Mouse (Mus musculus): ENCODE data around the gene Hils1. TPM values are rescaled to one million over a fixed set of nuclear protein-coding genes. Genes with fewer than 3 reads are reported as not detected.
"Not testable (repeated sequence)": the region's sequence is repeated elsewhere in the genome, so short reads cannot be mapped to it uniquely, and the experiment has no call there.

Hils1 gene
- total RNA-seq, 2 experiments from 2014 or later, result not detected

DNA sequence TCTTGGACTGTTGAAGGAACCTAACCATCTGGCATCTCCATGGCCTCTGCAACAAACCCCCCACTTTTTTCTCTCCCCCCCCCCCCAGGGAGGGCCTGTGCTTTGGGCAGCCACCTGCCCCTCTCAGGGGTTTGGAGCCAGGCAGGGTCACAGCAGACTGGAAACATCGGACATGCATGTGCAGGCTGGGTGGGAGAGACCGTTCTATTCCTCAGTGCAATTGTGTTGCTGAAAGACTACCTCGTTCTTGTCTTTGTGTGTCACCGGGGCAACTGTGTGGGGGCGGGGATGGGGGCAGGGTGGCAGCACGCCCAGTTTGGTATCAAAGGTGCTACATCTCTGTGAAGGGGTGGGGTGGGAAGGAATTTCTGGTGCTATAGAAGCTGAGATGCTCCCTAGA lies 15.2 kb upstream of the Hils1 start:
- no peak for DNase-seq (ENCODE audit: low spot score in 2 of 2)

DNA sequence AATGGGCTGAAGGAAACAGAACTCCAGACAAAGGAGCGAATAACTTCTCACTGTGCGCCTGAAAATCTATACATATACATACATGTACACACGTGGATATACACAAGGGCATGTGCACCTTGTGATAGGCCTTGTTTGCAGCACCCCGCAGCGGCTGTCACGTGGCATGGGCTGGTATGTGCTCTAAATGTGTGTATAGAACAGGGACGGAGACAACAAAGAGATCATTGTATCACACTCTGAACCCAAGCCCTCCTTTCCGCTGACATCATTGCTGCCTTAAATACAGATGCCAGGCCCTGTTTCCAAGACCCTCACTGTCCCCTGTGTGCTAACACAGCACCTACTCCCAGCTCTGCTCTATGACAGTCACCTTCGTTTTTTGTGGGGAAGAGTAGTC lies 12.3 kb upstream of the Hils1 start:
- no peak for DNase-seq (ENCODE audit: low spot score in 2 of 2)

DNA sequence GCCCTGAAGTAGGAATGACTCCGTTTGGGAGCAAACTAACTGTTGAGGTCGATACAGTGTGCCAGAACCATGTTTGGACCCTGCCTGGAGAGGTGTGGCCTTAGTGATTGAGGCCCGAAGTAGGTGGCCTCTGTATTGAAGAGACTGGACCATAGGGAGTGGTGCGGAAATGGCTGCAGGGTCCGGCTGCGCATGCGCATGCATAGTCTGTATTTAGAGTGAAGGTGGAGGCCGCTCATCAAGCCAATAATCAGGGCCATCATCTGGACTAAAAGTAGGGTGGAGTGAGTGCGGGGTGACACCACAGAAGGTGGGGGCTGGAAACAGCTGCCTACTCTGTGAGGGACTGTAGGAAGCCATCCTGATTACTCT lies 9.7 kb upstream of the Hils1 start:
- DNase-seq (ENCODE audit: low spot score in 2 of 2), result no peak

GRCm38 (mm10) chr11:94958065-94958858 lies 9.1 kb upstream of the Hils1 start:
- peak; percentile 32 to 62 for DNase-seq (ENCODE audit: low spot score in 2 of 2)

GRCm38 (mm10) chr11:94962534-94963101 lies 4.8 kb upstream of the Hils1 start:
- DNase-seq (ENCODE audit: low spot score in 2 of 2), result no peak

DNA sequence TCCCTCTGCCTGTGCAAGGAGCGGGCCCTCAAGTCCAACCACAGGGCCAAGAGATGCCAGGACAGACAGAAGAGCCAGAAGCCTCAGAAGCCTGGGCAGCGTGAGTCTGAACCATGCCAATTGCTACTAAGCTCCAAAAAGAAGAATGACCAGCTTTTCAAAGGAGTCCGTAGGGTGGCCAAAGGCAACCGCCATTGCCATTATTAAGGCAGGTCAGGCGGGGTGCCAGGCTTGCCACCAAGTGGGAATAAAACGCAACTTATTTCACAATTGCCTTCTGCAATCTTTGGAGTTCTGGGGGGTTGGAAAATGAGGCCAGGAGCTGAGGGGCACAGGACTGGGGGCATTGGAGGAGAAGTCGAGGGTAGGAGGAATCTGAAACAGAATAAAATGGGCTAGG lies 794 bp downstream of the Hils1 start:
- no peak for DNase-seq (ENCODE audit: low spot score in 2 of 2)

- DNase-seq (ENCODE audit: low spot score in 2 of 2), result not testable (repeated sequence)
These were observed 2.3 kb downstream of the Hils1 start for GRCm38 (mm10) chr11:94969709-94970108.

DNA sequence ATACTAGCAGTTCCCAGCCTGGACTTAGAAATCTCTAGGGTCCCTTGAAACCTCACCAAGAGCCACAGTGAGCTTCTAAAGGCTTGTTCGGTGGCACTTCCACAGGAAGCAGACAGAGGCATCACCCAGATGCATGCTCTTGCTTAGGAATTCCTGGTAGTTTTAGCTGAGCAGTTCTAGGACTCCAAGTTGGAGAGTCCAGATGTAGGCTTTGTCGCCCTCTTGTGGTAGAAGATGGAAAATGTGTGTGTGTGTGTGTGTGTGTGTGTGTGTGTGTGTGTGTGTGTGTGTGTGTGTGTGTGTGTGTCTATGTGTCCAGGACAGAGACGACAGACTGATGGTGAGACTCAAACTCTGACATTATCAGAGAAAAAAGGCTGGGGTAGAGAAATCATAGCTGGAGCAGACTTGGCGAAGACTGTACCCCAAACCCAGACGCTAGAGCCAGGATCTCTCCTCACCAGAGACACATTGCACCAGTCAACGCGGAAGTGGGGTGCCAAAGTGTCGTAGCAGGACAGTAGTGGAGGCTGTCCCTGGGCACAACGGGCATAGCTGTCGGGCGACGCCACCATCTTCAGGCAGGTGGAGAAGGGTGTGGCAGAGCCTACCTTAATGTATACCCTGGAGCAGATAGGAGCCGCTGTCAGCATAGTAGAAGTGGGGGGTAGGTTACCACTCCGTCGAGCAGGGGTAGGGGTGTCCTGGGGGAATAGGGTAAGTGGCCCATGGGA lies 3.0 kb downstream of the Hils1 start:
- peak; percentile 59 to 62 for DNase-seq (ENCODE audit: low spot score in 2 of 2)

- DNase-seq (ENCODE audit: low spot score in 2 of 2), result no peak
These were observed 4.7 kb downstream of the Hils1 start for GRCm38 (mm10) chr11:94971895-94972615.

DNA sequence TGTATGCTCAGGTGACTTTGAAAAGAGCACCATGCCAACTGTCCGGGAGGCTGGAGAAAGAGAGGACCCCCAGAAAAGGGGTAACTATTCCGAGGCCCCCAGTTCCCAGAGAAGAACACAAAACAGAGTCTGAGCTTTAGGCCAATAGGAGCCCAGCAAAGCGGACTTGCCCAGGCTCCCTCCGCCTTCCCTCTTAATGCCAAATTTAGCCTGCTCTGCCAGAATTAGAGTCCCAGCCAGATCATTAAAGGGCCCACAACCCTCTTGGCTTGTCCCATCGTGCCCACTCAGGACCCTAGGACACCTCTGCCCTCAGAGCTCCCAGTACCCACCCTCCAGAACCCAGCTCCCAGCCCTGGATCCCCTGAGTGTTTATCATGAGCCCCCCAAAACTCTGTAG lies 5.5 kb downstream of the Hils1 start:
- DNase-seq (ENCODE audit: low spot score in 2 of 2), result no peak

GRCm38 (mm10) chr11:94973313-94973712 lies 5.9 kb downstream of the Hils1 start:
- DNase-seq (ENCODE audit: low spot score in 2 of 2), result no peak

- no peak for DNase-seq (ENCODE audit: low spot score in 2 of 2)
These were observed 7.6 kb downstream of the Hils1 start for GRCm38 (mm10) chr11:94974951-94975350.

DNA sequence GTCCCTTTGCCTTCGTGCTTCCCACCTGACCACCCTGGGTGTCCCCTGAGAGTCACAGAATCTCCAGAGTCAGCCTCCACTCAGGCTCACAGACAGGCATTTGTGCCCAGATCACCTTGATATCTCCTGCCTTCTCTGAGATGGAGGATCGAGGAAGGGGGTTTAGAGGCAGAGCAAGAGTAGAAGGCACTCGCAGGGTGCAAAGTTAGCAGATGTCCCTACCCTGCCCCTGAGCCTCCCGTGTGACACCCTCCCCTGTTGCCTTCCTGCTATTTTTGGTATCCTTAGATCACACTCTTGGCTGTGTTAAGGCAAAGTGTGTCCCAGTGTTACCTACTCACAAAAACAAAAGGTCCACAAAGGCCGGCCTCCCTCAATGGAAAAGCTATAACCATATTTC lies 8.8 kb downstream of the Hils1 start, which contains the start of gene Sgca:
Sgca (minus strand) TSS at position 129 of the 400 bp plus-strand sequence.
- DNase-seq (ENCODE audit: low spot score in 2 of 2), result no peak

DNA sequence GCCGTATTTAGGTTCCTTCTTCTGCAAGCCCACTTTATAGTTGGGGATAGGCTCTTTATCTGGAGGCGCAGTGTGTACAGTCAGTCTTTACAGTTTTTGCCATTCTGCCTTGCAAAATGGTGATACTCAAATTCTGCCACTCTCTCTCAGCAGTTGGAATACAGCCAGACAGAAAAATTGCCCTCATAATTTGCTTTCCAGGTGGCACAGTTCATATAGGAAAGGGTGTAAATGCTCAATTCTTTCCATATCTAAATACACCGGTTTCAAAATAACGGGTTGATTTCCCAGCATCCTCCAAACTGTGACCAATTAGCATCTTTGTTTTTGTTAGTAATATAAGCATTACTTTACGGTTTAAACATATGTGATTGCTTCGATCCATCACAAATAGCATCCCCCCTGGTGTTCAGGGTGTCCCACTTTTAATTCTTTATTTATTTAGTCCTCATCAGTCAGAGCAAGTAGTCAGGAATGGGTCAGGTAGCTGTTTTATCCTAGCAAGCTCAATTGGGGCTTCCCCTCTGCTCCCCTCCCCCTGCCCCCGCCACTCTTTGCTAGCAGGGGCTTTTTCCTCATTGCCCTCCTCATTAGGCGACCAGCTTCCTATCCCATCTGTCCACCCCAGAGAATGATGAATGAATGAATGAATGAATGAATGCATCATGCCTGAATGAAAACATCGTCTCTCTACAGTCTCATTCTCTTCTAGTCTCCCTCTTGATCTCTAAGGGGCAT lies 11.0 kb downstream of the Hils1 start:
- DNase-seq (ENCODE audit: low spot score in 2 of 2), result no peak

GRCm38 (mm10) chr11:94978947-94979346 lies 11.6 kb downstream of the Hils1 start:
- peak; percentile 97 to 99 for DNase-seq (ENCODE audit: low spot score in 2 of 2)

- no peak for DNase-seq (ENCODE audit: low spot score in 2 of 2)
These were observed 12.2 kb downstream of the Hils1 start for GRCm38 (mm10) chr11:94979462-94980179.

DNA sequence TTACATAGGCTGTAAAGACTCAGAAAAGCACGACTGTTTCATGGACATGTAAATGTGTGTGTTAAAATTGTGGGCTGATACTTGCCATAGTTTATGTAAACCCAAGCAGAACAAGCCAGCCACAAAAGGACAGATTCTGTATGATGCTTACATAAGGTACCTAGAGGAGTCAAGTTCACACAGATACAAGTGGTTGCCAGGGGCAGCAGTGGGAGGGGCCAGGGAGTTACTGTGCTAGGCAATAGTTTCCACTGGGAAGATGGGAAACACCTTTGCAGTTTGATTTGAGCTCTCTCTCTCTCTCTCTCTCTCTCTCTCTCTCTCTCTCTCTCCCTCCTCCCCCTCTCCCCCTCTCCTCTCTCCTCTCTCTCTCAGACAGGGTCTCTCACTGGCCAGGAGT lies 17.7 kb downstream of the Hils1 start:
- no peak for DNase-seq (ENCODE audit: low spot score in 2 of 2)

DNA sequence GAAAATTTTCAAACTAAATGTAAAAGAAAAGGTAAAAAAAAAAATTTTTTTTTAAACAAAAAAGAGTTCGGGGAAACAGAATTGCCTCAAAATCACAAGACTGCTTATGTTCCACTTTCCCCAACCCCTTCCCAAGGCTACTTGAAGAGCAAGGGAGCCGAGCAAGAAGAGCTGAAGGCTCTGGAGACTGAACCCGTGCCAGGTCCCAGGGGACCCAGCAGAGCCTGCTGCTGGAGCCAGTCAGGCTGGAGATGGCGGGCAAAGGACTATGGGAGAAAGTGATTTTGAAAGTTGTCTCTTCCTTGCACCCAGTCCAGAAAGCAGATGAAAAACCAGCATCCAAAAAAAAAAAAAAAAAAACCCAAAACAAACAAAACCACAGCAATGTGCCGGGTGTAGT lies 18.4 kb downstream of the Hils1 start:
- DNase-seq (ENCODE audit: low spot score in 2 of 2), result peak in 1 of 2 experiments; percentile 23

- no peak for DNase-seq (ENCODE audit: low spot score in 2 of 2)
These were observed 19.0 kb downstream of the Hils1 start for GRCm38 (mm10) chr11:94986435-94986834.

GRCm38 (mm10) chr11:94987341-94987740 lies 19.9 kb downstream of the Hils1 start:
- DNase-seq (ENCODE audit: low spot score in 2 of 2), result peak; percentile 26 to 28

Measured in adrenal gland, adult 18-20 months (tissue).